8 mouse cellular contexts compared by ENCODE assay signal in genomic region chr14:30352951-30353270, GRCm38 (mm10).
DNase-seq lines count a peak whose midpoint lies in the region; ATAC-seq lines count a peak whose summit lies in the region.

No protein-coding gene starts in this region.

- H3K4me2 ChIP-seq in kidney, embryonic 15.5 days, result peak overlapping the region; percentile 95
- peak overlapping the region; percentile 93 for H3K4me2 ChIP-seq in hindbrain, embryonic 11.5 days (replicated peaks; ENCODE audit: low read depth, low read length)
- H3K4me2 ChIP-seq in midbrain, embryonic 12.5 days (replicated peaks), result peak overlapping the region; percentile 83

- H3K36me3 ChIP-seq in kidney, embryonic 15.5 days, result no peaks in the 10 kb centered on the region
- H3K36me3 ChIP-seq in embryonic facial prominence, embryonic 10.5 days (replicated peaks), result no peaks in the 10 kb centered on the region
- H3K36me3 ChIP-seq in hindbrain, embryonic 11.5 days (ENCODE audit: control insufficient read depth, insufficient read depth, low read length), result no peaks in the 10 kb centered on the region
- H3K36me3 ChIP-seq in midbrain, embryonic 12.5 days, result no peaks in the 10 kb centered on the region

- WGBS in kidney, embryonic 15.5 days, result under 1% methylated on average over 10 of the region's 10 CpGs
- WGBS in embryonic facial prominence, embryonic 10.5 days, result 2% methylated on average over 10 of the region's 10 CpGs
- 3% methylated on average over 10 of the region's 10 CpGs for WGBS in hindbrain, embryonic 11.5 days
- 1% methylated on average over 10 of the region's 10 CpGs for WGBS in midbrain, embryonic 12.5 days

- peak overlapping the region; percentile 60; the same call in 1 of the 2 replicates for H3K9ac ChIP-seq in kidney, embryonic 15.5 days
- H3K9ac ChIP-seq in hindbrain, embryonic 11.5 days (ENCODE audit: low read depth, low read length), result no peak overlapping the region
- H3K9ac ChIP-seq in midbrain, embryonic 12.5 days (replicated peaks), result peak overlapping the region; percentile 41

- H3K4me1 ChIP-seq in kidney, embryonic 15.5 days, result peaks cover 20% of the 10 kb centered on the region
- peaks cover 30% of the 10 kb centered on the region for H3K4me1 ChIP-seq in embryonic facial prominence, embryonic 10.5 days
- H3K4me1 ChIP-seq in hindbrain, embryonic 11.5 days (replicated peaks; ENCODE audit: control insufficient read depth, insufficient read depth, low read length), result no peaks in the 10 kb centered on the region
- H3K4me1 ChIP-seq in midbrain, embryonic 12.5 days, result peaks cover 15% of the 10 kb centered on the region

- no peaks in the 10 kb centered on the region for H3K9me3 ChIP-seq in kidney, embryonic 15.5 days (replicated peaks)
- H3K9me3 ChIP-seq in embryonic facial prominence, embryonic 10.5 days, result no peaks in the 10 kb centered on the region
- H3K9me3 ChIP-seq in hindbrain, embryonic 11.5 days (ENCODE audit: control insufficient read depth, low read length), result no peaks in the 10 kb centered on the region
- no peaks in the 10 kb centered on the region for H3K9me3 ChIP-seq in midbrain, embryonic 12.5 days

- H3K27ac ChIP-seq in kidney, embryonic 15.5 days, result no peak overlapping the region
- H3K27ac ChIP-seq in embryonic facial prominence, embryonic 10.5 days (replicated peaks), result no peak overlapping the region
- H3K27ac ChIP-seq in hindbrain, embryonic 11.5 days (ENCODE audit: low read depth, low read length), result no peak overlapping the region
- no peak overlapping the region for H3K27ac ChIP-seq in midbrain, embryonic 12.5 days (replicated peaks)

- peaks cover 39% of the 10 kb centered on the region for H3K27me3 ChIP-seq in kidney, embryonic 15.5 days
- peaks cover 72% of the 10 kb centered on the region for H3K27me3 ChIP-seq in embryonic facial prominence, embryonic 10.5 days (replicated peaks; ENCODE audit: low read depth, poor library complexity, severe bottlenecking)
- H3K27me3 ChIP-seq in hindbrain, embryonic 11.5 days (ENCODE audit: control insufficient read depth, insufficient read depth, low read length), result peaks cover 16% of the 10 kb centered on the region; the same call in 1 of the 2 replicates
- peaks cover 43% of the 10 kb centered on the region for H3K27me3 ChIP-seq in midbrain, embryonic 12.5 days

- H3K4me3 ChIP-seq in kidney, embryonic 15.5 days (replicated peaks), result peak overlapping the region; percentile 66
- peak overlapping the region; percentile 71 for H3K4me3 ChIP-seq in embryonic facial prominence, embryonic 10.5 days
- H3K4me3 ChIP-seq in hindbrain, embryonic 11.5 days (ENCODE audit: low read depth, low read length), result peak overlapping the region; percentile 55
- peak overlapping the region; percentile 58 for H3K4me3 ChIP-seq in midbrain, embryonic 12.5 days

- no peak for DNase-seq in kidney, postnatal 4 days
- DNase-seq in embryonic facial prominence, embryonic 10.5 days (ENCODE audit: low spot score), result no peak
- DNase-seq in hindbrain, embryonic 11.5 days (ENCODE audit: low spot score), result no peak
- no peak for DNase-seq in frontal cortex, postnatal 25 days (ENCODE audit: low spot score in 2 of 2)
- no peak for DNase-seq in kidney, adult 9 months

- no peak for ATAC-seq in kidney, embryonic 15.5 days (replicated peaks; ENCODE audit: low FRiP score)
- no peak for ATAC-seq in hindbrain, embryonic 11.5 days (ENCODE audit: low FRiP score)
- peak; percentile 58; the same call in 1 of the 2 replicates for ATAC-seq in midbrain, embryonic 12.5 days (ENCODE audit: low FRiP score, low read depth)
- ATAC-seq in erythroblast, adult 5-6 weeks (replicated peaks; ENCODE audit: low FRiP score, poor library complexity, severe bottlenecking), result no peak
